Mouse (Mus musculus) c-Kit-positive CD71-positive TER-119-positive erythroid progenitor cells, embryonic 14.5 days (primary cell): Measurements from ENCODE around the gene Psmd10.
A peak's percentile ranks its signal among the peaks of the same experiment; 100 is the strongest.

Experiments used
- DNase-seq: peaks from one replicate; pipeline ENCODE4 v3.0.0-alpha.2; 2013; ENCODE audit warnings: low spot score

The Psmd10 gene

DNA sequence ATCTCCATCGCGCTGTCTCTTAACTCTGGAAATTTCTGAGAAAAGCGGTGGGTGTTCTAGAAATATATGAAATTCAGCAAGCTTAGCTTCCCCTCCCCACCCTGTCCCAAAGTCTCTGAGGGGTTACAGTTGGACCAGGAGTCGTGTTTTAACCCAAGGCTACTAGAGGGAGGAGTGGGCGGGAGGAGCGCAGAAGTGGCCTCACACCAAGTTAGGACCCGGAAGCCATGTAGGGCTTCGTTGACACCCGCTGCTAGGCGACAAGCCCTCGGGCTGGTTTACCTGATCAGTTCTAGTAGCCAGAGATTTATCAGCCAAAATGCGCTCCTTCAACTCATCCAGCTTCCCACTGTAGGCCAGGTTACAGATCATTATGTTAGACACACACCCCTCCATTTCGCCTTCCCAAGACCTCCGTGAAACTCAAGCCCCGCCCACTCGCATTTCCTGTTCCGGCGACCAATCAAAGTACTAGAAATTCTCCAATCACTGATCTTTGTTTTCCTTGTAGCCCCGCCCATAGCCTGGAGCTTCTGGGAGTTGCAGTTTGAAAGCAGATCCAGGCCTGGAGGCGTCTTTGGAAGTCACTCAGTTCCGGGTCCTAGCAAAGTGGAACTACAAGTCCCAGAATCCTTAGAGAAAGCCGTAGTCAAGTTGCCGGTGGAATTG is at the start of gene Psmd10, which contains the start of gene Atg4a:
Psmd10 (minus strand) TSS at position 457 of the 669 bp plus-strand sequence.
Atg4a (plus strand) TSS at position 636 of the 669 bp plus-strand sequence.
- peak; percentile 90 for DNase-seq

DNA sequence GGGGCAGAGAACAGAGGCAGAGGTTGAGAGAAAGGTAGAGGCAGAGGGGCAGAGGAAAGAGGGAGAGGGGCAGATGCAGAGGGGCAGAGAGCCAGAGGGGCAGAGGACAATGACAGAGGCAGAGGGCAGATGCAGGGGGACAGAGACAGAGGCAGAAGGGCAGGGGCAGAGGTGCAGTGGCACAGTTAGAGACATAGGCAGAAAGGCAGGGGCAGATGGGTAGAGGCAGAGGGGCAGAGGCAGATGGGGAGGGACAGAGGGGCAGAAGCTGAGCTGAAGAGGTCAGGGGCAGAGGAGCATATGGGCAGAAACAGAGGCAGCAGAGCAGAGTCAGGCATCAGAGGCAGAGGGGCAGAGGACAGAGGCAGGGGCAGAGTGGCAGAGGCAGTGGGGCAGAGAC is 42.4 kb upstream of the Psmd10 start:
- DNase-seq = no peak

DNA sequence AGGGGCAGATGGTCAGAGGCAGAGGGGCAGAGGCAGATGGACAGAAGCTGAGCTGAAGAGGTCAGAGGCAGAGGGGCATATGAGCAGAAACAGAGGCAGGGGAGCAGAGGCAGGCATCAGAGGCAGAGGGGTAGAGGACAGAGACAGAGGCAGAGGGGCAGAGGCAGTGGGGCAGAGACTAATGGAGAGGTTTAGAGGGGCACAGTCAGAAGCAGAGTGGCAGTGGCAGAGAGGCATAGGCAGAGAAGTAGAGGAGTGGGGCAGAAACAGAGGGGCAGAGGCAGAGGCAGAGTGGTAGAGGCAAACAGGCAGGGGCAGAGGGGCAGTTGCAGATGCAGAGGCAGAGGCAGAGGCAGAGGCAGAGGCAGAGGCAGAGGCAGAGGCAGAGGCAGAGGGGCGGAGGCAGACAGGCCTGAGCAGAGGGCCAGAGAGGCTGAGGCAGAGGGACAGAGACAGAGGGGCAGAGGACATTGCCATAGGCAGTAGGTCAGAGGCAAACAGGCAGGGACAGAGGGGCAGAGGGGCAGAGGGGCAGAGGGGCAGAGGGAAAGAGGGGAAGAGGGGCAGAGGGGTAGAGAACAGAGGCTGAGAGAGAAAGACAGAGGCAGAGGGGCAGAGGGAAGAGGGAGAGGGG is 41.5 kb upstream of the Psmd10 start:
- no peak for DNase-seq

DNA sequence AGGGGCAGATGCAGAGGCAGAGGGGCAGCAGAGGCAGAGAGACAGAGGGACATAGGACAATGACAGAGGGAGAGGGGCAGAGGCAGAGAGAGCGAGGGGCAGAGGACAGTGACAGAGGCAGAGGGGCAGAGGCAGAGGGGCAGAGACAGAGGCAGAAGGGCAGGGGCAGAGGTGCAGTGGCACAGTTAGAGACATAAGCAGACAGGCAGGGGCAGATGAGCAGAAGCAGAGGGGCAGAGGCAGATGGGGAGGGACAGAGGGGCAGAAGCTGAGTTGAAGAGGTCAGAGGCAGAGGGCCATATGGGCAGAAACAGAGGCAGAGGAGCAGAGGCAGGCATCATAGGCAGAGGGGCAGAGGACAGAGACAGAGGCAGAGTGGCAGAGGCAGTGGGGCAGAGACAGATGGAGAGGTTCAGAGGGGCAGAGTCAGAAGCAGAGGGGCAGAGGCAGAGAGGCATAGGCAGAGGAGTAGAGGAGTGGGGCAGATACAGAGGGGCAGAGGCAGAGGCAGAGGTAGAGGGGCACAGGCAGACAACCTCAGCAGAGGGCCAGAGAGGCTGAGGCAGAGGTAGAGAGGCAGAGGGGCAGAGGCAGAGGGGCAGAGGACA is 40.5 kb upstream of the Psmd10 start:
- DNase-seq = no peak

DNA sequence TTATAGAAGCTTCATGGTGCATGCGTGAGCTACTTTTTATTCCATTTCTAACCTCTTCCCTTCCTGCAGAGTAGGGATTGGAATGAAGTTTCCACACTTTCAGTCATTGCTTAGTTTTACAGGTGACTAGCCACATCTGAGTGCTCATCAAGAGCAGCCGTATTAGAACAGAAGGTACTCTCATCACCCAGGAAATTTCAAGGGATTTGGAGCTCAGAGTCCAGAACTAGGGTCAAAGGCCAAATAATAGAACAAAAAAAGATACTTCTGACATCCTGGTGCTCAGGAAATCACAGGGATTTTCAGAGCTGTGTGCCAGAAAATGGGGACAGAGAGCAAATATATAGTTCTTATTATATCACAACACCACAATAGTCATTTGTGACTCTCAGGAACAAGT is 28.7 kb upstream of the Psmd10 start:
- no peak for DNase-seq

DNA sequence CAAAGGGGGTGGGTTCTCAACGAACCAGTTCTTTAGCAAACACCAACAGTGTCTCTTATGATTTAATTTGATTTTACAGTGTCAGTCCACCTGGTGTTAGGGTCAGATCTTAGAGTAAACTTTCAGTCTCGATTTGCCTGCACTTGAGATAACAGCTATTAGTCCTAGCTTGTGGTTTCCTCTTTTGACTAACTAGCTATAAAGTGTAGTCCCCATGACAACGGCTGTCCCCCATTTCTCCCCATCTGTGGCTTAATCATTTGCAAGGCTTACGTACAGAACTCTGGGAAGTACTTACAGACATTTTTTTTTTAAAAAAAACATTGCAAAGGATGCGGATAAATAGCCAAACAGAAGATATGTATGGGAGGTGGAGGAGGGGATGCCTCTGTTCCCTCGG is 28.3 kb upstream of the Psmd10 start:
- no peak for DNase-seq

DNA sequence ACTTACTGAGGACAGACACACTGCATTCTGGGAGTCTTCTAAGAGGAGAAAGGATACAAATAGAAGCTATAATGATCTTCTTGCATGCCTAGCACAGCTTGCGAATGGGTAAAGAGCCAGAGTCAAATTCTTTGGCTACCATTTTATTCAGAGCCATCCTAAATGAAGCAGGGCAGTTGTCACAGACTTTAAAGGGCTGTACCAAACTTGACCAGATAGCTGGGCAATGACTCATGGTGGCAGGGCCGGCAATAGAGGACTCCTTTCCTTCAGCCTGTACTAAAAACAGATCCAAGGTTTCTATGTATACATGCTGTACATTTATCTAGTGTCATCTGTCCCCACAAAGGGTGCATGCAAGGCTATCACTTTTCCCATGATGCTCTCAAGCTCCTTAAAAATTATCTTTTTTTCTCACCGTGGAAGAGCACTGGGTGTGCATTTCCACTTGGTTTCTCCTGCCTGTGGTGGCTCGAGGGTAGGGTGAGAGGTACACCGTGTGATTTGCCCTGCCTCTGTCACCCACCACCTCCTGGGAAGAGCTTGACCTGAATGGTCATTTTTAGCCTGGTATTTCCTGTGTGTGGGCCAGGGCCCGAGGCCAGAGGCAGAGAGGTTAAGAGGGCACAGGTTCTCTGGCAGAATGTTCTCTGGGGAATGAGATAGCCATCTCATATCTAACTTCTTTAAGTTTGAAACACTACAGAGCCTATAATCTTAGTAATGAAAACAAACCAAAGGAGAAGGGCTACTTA is 26.9 kb upstream of the Psmd10 start:
- DNase-seq = no peak

DNA sequence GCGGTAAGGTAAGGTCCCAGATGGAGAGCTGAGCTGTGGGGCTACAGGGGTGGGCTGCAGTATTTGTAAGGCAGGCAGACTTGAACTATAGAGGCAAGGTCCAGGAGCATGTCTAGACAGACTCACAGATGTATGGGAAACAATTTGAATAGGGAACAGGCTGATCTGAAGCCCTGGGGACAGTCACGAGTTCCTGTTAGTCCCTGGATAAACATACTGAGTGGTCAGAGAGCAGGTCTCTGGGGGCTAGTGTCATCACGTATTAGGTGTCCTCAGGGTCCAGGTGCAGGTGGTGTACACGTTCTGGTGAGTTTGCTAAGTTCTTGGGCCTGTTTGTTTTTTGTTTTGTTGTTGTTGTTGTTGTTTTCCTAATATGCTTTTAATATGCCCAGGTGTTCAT is 23.6 kb upstream of the Psmd10 start:
- no peak for DNase-seq

DNA sequence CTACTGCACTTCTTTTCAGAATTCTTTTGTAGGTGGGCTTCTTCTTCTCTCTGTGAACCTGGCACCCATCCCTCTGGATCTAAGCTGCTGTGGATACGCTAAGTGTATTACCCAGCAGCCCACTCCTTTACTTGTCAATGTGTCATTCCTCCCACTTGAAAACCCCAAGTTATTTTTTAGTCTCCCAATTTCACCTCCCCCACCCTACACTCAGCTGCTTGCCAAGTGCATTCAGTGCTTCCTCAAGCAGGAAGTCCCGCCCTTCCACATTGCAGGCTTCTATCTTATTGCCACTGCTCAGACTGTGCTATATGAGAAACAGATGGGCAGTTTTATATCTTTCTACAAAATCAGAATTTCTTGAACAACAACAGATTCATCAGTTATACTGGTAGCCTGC is 23.0 kb upstream of the Psmd10 start:
- no peak for DNase-seq

DNA sequence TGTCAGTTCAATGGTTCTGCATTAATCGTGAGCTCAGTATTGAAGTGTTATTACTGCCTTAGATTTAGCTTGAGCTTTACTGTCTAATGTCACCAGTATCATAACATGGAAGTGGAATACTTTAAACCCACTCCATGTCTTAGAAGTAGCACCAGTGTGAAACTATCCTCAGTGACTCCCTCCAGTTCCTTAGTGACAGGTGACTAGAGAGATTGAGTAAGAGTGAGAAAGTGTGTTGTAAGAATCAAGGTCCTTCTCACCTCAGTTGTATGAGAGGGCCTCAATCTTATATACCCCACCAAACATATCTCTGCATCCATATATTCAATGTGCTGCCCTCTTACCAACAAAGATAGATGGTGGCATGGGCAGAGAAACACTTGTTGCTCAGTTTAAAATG is 22.4 kb upstream of the Psmd10 start:
- no peak for DNase-seq

DNA sequence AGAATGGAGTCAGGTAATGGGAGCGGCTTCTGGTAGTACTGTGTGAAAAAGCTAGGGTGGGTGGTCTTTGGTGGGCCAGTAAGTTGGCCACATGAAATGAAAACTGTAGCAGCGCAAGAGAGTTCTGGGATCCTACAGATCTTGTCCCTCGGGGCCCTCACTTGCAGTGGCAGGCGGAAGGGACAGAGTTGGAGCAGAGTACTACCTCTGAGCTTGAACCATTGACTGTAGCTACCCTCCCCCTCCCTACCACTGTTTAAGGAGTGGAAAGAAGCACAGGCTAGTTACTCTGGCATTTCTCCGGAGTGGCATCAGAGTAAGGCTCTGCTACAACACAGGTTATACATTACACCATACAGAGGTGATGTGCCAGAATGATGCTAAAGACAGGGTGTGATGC is 431 bp upstream of the Psmd10 start:
- no peak for DNase-seq

DNA sequence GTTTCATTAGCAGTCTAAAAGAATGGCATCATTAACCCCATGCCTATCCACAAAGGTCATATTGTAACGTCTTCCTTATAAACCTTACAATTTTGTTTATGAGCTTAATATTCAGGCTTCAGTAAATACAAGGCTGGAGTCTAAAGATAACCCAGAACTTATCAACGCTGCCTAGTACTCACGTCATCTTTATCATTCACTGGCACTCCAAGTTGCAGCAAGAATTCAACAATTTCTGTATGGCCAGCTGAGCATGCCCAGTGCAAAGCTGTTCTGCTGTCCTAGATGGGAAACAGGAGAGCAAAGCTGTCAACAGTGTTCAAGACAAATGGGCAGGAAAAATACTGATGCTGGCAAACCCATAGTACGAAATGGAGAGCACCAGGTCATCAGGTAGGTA is 2.9 kb downstream of the Psmd10 start:
- DNase-seq = peak; percentile 60

DNA sequence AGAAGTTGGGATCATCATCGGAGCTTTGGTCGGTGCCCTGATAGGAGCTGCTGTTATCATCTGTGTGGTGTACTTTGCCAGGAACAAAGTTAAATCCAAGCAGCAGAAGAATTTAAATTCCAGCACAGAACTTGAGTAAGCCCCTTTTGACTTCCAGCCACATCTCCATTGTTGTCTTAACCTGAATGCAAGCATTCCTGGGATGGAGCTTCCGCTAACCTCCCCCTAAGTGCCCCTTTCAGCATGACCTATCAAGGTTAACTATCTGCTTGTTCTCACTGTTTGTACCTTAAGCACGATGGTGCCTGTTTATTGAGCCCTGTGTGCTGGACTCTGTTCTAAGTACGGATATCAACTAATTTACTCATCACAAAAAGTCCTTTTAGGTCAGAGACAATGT is 20.3 kb downstream of the Psmd10 start:
- DNase-seq = no peak

DNA sequence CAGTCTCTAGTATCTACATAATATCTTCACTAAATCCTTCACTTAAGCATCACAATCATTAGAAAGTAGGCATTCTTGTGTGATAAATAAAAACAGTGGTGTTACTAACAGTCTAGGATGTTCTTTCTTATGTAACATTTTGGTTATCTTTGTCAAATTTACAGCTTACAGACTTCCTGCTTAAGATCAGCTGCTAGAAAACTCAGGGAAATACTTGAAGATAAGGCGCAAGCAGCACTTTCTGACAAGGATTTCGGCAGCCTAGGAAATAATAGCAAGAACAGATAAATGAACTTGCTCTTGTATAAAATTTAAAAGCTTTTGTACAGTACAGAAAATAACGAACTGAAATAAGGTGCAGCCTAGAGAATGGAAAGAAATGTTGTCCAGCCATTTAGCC is 23.3 kb downstream of the Psmd10 start:
- DNase-seq = no peak

DNA sequence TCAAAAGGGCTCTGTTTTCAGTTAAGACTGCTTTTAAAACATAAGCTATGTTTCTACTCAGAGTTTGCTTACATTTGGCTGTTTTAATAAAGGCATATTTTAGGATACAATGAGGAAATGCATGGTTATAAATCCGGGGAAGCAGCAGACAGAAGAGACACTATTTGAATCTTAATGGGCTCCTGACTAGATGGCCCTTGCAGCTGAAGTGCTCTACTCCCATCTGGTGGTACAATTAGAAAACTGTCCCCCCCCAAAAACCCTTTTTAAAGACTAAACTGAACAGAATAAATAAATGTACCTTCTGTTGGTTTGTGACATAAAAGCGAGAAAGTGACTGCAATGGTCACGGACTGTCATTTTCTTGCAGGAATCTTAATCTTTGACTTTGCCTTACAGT is 24.5 kb downstream of the Psmd10 start:
- no peak for DNase-seq

DNA sequence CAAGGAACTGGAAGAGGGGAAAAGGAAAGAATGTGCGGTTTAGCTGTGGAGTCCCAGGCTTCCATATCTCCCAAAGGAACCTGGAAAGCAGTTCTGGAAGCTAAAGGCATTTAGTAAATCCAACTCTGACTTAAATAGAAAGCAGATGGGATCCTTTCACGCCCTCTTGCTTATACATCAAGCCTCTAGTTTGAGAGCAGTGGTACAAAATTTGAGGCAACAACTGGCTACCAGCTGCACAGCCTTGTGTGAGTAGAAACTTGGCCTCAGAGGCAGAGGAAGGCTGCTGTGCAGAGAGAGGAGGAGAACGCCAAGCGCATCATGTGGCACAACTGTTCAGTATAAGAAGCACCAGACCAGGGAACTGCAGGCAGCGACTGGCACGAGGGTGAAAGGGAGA is 35.2 kb downstream of the Psmd10 start:
- no peak for DNase-seq

DNA sequence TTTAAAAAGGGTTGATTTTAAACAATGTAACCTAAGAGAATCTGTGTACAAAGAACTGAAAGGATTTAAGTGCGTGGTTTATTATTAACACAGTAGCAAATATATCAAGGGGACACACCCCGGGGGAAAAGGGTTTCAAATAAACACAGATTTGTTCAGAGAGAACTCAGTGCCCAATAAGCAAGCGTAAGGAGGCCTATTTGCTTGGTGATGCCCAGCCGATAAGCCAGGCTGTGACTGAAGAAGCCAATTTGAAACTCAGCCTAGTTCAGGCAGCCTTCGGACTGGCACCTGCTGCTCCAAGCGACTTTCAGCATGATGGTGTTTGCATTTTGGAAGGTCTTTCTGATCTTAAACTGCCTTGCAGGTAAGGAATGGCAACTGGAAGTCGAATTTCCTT is 49.2 kb downstream of the Psmd10 start, which contains the start of gene Vsig1:
Vsig1 (plus strand) TSS at position 249 of the 400 bp plus-strand sequence.
- no peak for DNase-seq

DNA sequence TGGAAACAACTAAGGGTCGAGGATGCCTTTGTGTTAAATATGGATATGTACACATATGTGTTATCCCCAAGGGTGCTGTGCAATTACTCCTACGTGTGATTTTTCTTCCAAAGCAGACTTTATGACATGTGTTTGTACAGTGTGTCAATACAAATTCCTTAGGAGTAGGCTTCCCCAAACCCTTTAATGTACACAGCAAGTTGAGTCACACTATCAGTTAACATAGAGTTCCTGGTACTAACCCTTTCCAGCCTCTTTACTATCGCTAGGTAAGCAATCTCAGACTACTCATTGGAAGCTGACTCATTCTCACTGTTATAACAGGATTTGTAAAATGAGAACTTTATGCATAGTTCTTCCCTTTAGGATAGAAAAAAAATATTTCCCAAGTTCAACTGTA is 53.0 kb downstream of the Psmd10 start:
- no peak for DNase-seq
